Mouse (Mus musculus): Measurements from ENCODE around the gene Kcnh4. TPM values are rescaled to one million over a fixed set of nuclear protein-coding genes. Genes with fewer than 3 reads are reported as not detected.
"Not testable (repeated sequence)": the region's sequence is repeated elsewhere in the genome, so short reads cannot be mapped to it uniquely, and the experiment has no call there.

The Kcnh4 gene
- polyA plus RNA-seq, 1 experiment from 2014 or later: 9.8 TPM

GRCm38 (mm10) chr11:100790644-100791043, 30.9 kb upstream of the Kcnh4 start:
- not testable (repeated sequence) for H3K27ac ChIP-seq (replicated peaks; ENCODE audit: low read depth, low read length); ATAC-seq (ENCODE audit: low FRiP score, low TSS enrichment); DNase-seq; H3K4me2 ChIP-seq (ENCODE audit: low read length); H3K4me3 ChIP-seq (replicated peaks; ENCODE audit: low read depth, low read length); H3K9ac ChIP-seq (replicated peaks; ENCODE audit: low read length); H3K4me1 ChIP-seq (ENCODE audit: control insufficient read depth, insufficient read depth, low read length); H3K27me3 ChIP-seq (ENCODE audit: control insufficient read depth, insufficient read depth, low read length); H3K9me3 ChIP-seq (ENCODE audit: control insufficient read depth, low read length)
- 91% methylated on average over 9 of the region's 9 CpGs for WGBS
- H3K36me3 ChIP-seq (ENCODE audit: control insufficient read depth, insufficient read depth, low read length): peaks cover 14% of the 10 kb centered on the region; the same call in 1 of the 2 replicates

GRCm38 (mm10) chr11:100789702-100790101, 30.0 kb upstream of the Kcnh4 start:
- Histone ChIP-seq H3K4me3 (replicated peaks; ENCODE audit: low read depth, low read length) (no peak overlapping the region), H3K27ac (replicated peaks; ENCODE audit: low read depth, low read length) (no peak overlapping the region; the same call in 1 of the 2 replicates), H3K4me2 (ENCODE audit: low read length) (no peak overlapping the region), H3K9ac (replicated peaks; ENCODE audit: low read length) (no peak overlapping the region), H3K36me3 (ENCODE audit: control insufficient read depth, insufficient read depth, low read length) (peaks cover 14% of the 10 kb centered on the region; the same call in 1 of the 2 replicates), H3K27me3 (ENCODE audit: control insufficient read depth, insufficient read depth, low read length) (no peaks in the 10 kb centered on the region), H3K9me3 (ENCODE audit: control insufficient read depth, low read length) (no peaks in the 10 kb centered on the region), H3K4me1 (ENCODE audit: control insufficient read depth, insufficient read depth, low read length) (no peaks in the 10 kb centered on the region)
- no peak for ATAC-seq (ENCODE audit: low FRiP score, low TSS enrichment)
- peak; percentile 40 for DNase-seq
- WGBS: 81% methylated on average over 3 of the region's 3 CpGs

- peaks cover 39% of the 10 kb centered on the region for H3K36me3 ChIP-seq (ENCODE audit: control insufficient read depth, insufficient read depth, low read length)
- H3K27me3 ChIP-seq (ENCODE audit: control insufficient read depth, insufficient read depth, low read length): no peaks in the 10 kb centered on the region
- no peak overlapping the region for H3K4me3 ChIP-seq (replicated peaks; ENCODE audit: low read depth, low read length)
- no peak overlapping the region for H3K9ac ChIP-seq (replicated peaks; ENCODE audit: low read length)
- H3K4me2 ChIP-seq (ENCODE audit: low read length): no peak overlapping the region
- H3K27ac ChIP-seq (replicated peaks; ENCODE audit: low read depth, low read length): no peak overlapping the region
- ATAC-seq (ENCODE audit: low FRiP score, low TSS enrichment) (no peak), DNase-seq (no peak)
- no peaks in the 10 kb centered on the region for H3K4me1 ChIP-seq (ENCODE audit: control insufficient read depth, insufficient read depth, low read length)
- no peaks in the 10 kb centered on the region for H3K9me3 ChIP-seq (ENCODE audit: control insufficient read depth, low read length)
- WGBS: 93% methylated on average over 2 of the region's 2 CpGs
Observed at GRCm38 (mm10) chr11:100785774-100786173, 26.0 kb upstream of the Kcnh4 start.

- Histone ChIP-seq H3K27me3 (ENCODE audit: control insufficient read depth, insufficient read depth, low read length) (no peaks in the 10 kb centered on the region), H3K36me3 (ENCODE audit: control insufficient read depth, insufficient read depth, low read length) (peaks cover 34% of the 10 kb centered on the region), H3K4me3 (replicated peaks; ENCODE audit: low read depth, low read length) (no peak overlapping the region), H3K9me3 (ENCODE audit: control insufficient read depth, low read length) (no peaks in the 10 kb centered on the region), H3K9ac (replicated peaks; ENCODE audit: low read length) (no peak overlapping the region), H3K4me2 (ENCODE audit: low read length) (no peak overlapping the region), H3K27ac (replicated peaks; ENCODE audit: low read depth, low read length) (no peak overlapping the region), H3K4me1 (ENCODE audit: control insufficient read depth, insufficient read depth, low read length) (no peaks in the 10 kb centered on the region)
- DNase-seq: no peak
- no peak for ATAC-seq (ENCODE audit: low FRiP score, low TSS enrichment)
- 89% methylated on average over 8 of the region's 8 CpGs for WGBS
Observed at GRCm38 (mm10) chr11:100784286-100784685, 24.5 kb upstream of the Kcnh4 start.

- H3K36me3 ChIP-seq (ENCODE audit: control insufficient read depth, insufficient read depth, low read length): peaks cover 28% of the 10 kb centered on the region
Observed at GRCm38 (mm10) chr11:100782568-100782967, 22.8 kb upstream of the Kcnh4 start.

GRCm38 (mm10) chr11:100781763-100782475, 22.2 kb upstream of the Kcnh4 start:
- H3K9me3 ChIP-seq (ENCODE audit: control insufficient read depth, low read length): no peaks in the 10 kb centered on the region
- 95% methylated on average over 15 of the region's 15 CpGs for WGBS
- no peaks in the 10 kb centered on the region for H3K4me1 ChIP-seq (ENCODE audit: control insufficient read depth, insufficient read depth, low read length)
- H3K27ac ChIP-seq (replicated peaks; ENCODE audit: low read depth, low read length): no peak overlapping the region
- no peak for ATAC-seq (ENCODE audit: low FRiP score, low TSS enrichment)
- no peak for DNase-seq
- H3K4me2 ChIP-seq (ENCODE audit: low read length): no peak overlapping the region
- peaks cover 28% of the 10 kb centered on the region for H3K36me3 ChIP-seq (ENCODE audit: control insufficient read depth, insufficient read depth, low read length)
- no peak overlapping the region for H3K9ac ChIP-seq (replicated peaks; ENCODE audit: low read length)
- no peak overlapping the region for H3K4me3 ChIP-seq (replicated peaks; ENCODE audit: low read depth, low read length)
- H3K27me3 ChIP-seq (ENCODE audit: control insufficient read depth, insufficient read depth, low read length): no peaks in the 10 kb centered on the region

More at GRCm38 (mm10) chr11:100782568-100782967, 22.8 kb upstream of the Kcnh4 start:
- H3K4me2 ChIP-seq (ENCODE audit: low read length): no peak overlapping the region
- H3K27ac ChIP-seq (replicated peaks; ENCODE audit: low read depth, low read length): no peak overlapping the region
- H3K4me3 ChIP-seq (replicated peaks; ENCODE audit: low read depth, low read length): no peak overlapping the region
- H3K9me3 ChIP-seq (ENCODE audit: control insufficient read depth, low read length): no peaks in the 10 kb centered on the region
- DNase-seq: no peak
- H3K4me1 ChIP-seq (ENCODE audit: control insufficient read depth, insufficient read depth, low read length): no peaks in the 10 kb centered on the region
- ATAC-seq (ENCODE audit: low FRiP score, low TSS enrichment): no peak
- H3K9ac ChIP-seq (replicated peaks; ENCODE audit: low read length): no peak overlapping the region
- H3K27me3 ChIP-seq (ENCODE audit: control insufficient read depth, insufficient read depth, low read length): no peaks in the 10 kb centered on the region
- WGBS: 89% methylated on average over 13 of the region's 13 CpGs

- no peaks in the 10 kb centered on the region for H3K9me3 ChIP-seq (ENCODE audit: control insufficient read depth, low read length)
- peaks cover 28% of the 10 kb centered on the region for H3K36me3 ChIP-seq (ENCODE audit: control insufficient read depth, insufficient read depth, low read length)
- H3K9ac ChIP-seq (replicated peaks; ENCODE audit: low read length): no peak overlapping the region
- H3K27me3 ChIP-seq (ENCODE audit: control insufficient read depth, insufficient read depth, low read length): no peaks in the 10 kb centered on the region
- H3K4me1 ChIP-seq (ENCODE audit: control insufficient read depth, insufficient read depth, low read length): no peaks in the 10 kb centered on the region
- WGBS: 88% methylated on average over 8 of the region's 8 CpGs
- no peak overlapping the region for H3K4me2 ChIP-seq (ENCODE audit: low read length)
- DNase-seq (no peak), ATAC-seq (ENCODE audit: low FRiP score, low TSS enrichment) (no peak)
- no peak overlapping the region for H3K27ac ChIP-seq (replicated peaks; ENCODE audit: low read depth, low read length)
- no peak overlapping the region for H3K4me3 ChIP-seq (replicated peaks; ENCODE audit: low read depth, low read length)
Observed at GRCm38 (mm10) chr11:100780247-100780646, 20.5 kb upstream of the Kcnh4 start.

- no peak for DNase-seq
- ATAC-seq (ENCODE audit: low FRiP score, low TSS enrichment): no peak
- no peaks in the 10 kb centered on the region for H3K27me3 ChIP-seq (ENCODE audit: control insufficient read depth, insufficient read depth, low read length)
- 81% methylated on average over 3 of the region's 3 CpGs for WGBS
- no peaks in the 10 kb centered on the region for H3K4me1 ChIP-seq (ENCODE audit: control insufficient read depth, insufficient read depth, low read length)
- no peaks in the 10 kb centered on the region for H3K9me3 ChIP-seq (ENCODE audit: control insufficient read depth, low read length)
- H3K4me3 ChIP-seq (replicated peaks; ENCODE audit: low read depth, low read length): no peak overlapping the region
- no peak overlapping the region for H3K9ac ChIP-seq (replicated peaks; ENCODE audit: low read length)
- H3K4me2 ChIP-seq (ENCODE audit: low read length): no peak overlapping the region
- H3K36me3 ChIP-seq (ENCODE audit: control insufficient read depth, insufficient read depth, low read length): peaks cover 21% of the 10 kb centered on the region
- H3K27ac ChIP-seq (replicated peaks; ENCODE audit: low read depth, low read length): no peak overlapping the region
Observed at GRCm38 (mm10) chr11:100778069-100778468, 18.3 kb upstream of the Kcnh4 start.

- Histone ChIP-seq H3K36me3 (ENCODE audit: control insufficient read depth, insufficient read depth, low read length) (peaks cover 2% of the 10 kb centered on the region; the same call in 1 of the 2 replicates), H3K9ac (replicated peaks; ENCODE audit: low read length) (no peak overlapping the region), H3K4me2 (ENCODE audit: low read length) (no peak overlapping the region), H3K27ac (replicated peaks; ENCODE audit: low read depth, low read length) (no peak overlapping the region), H3K4me1 (ENCODE audit: control insufficient read depth, insufficient read depth, low read length) (no peaks in the 10 kb centered on the region), H3K9me3 (ENCODE audit: control insufficient read depth, low read length) (no peaks in the 10 kb centered on the region), H3K4me3 (replicated peaks; ENCODE audit: low read depth, low read length) (no peak overlapping the region), H3K27me3 (ENCODE audit: control insufficient read depth, insufficient read depth, low read length) (no peaks in the 10 kb centered on the region)
- 86% methylated on average over 10 of the region's 10 CpGs for WGBS
- no peak for ATAC-seq (ENCODE audit: low FRiP score, low TSS enrichment)
- DNase-seq: no peak
Observed at GRCm38 (mm10) chr11:100775921-100776320, 16.2 kb upstream of the Kcnh4 start.

Data from midbrain, embryonic 14.5 days (tissue).